Mouse (Mus musculus) ES-E14 (cell line): ENCODE results near the gene Nrarp. TPM values are rescaled to one million over a fixed set of nuclear protein-coding genes. Genes with fewer than 3 reads are reported as not detected.

Source experiments
- DNase-seq: peaks from one replicate; pipeline ENCODE4 v3.0.0-alpha.2; 2013; ENCODE audit warnings: low read depth, low spot score
- H3K27ac ChIP-seq: 2 replicates; pipeline ENCODE4 v1.5.1; 2012; ENCODE audit warnings: low read depth, mild to moderate bottlenecking, low read length, moderate library complexity, mixed read lengths; ENCODE audit not compliant: poor library complexity, insufficient read depth, severe bottlenecking
- H3K36me3 ChIP-seq: 2 replicates; pipeline ENCODE4 v1.6.1; 2012; ENCODE audit warnings: mild to moderate bottlenecking, low read length, moderate library complexity, mixed read lengths; ENCODE audit not compliant: control insufficient read depth, poor library complexity, insufficient read depth, severe bottlenecking
- H3K4me1 ChIP-seq, 2 experiments: fragments of 150-350 bp in 1 of 2; sonication (generic) in 1 of 2; 2 replicates each; pipeline ENCODE4 v1.6.1; 2012; ENCODE audit warnings: low read length in 2 of 2, mild to moderate bottlenecking in 1 of 2, mixed read lengths in 1 of 2; ENCODE audit not compliant: control insufficient read depth in 2 of 2, insufficient read depth in 2 of 2, poor library complexity in 1 of 2
- H3K4me3 ChIP-seq, 2 experiments: fragments of 150-350 bp in 1 of 2; sonication (generic) in 1 of 2; 2 replicates each; pipeline ENCODE4 v1.5.1; 2012; ENCODE audit warnings: low read length in 2 of 2, low read depth in 1 of 2, mild to moderate bottlenecking in 1 of 2, mixed read lengths in 1 of 2; ENCODE audit not compliant: insufficient read depth in 1 of 2, poor library complexity in 1 of 2, severe bottlenecking in 1 of 2
- H3K9ac ChIP-seq: 2 replicates; pipeline ENCODE4 v1.6.1; 2012; ENCODE audit warnings: low read depth, mild to moderate bottlenecking, low read length, mixed read lengths; ENCODE audit not compliant: poor library complexity, insufficient read depth, severe bottlenecking
- H3K9me3 ChIP-seq: fragments of 150-350 bp; sonication (generic); 2 replicates; pipeline ENCODE4 v1.6.1; 2012; ENCODE audit warnings: low read depth, mild to moderate bottlenecking, low read length; ENCODE audit not compliant: control insufficient read depth, insufficient read depth
- CHD2 ChIP-seq: IDR thresholded peaks from 2 replicates; pipeline ENCODE4 v1.6.1; 2014; ENCODE audit warnings: mild to moderate bottlenecking, low read depth, low read length, inconsistent platforms
- HCFC1 ChIP-seq: IDR thresholded peaks from 2 replicates; pipeline ENCODE4 v1.6.1; 2012; ENCODE audit warnings: low read length, inconsistent platforms, borderline replicate concordance; ENCODE audit not compliant: insufficient read depth
- MAFK ChIP-seq: IDR thresholded peaks from 2 replicates; pipeline ENCODE4 v1.6.1; 2014; ENCODE audit warnings: mild to moderate bottlenecking, low read depth, low read length, inconsistent platforms; ENCODE audit not compliant: insufficient read depth
- ZC3H11A ChIP-seq: IDR thresholded peaks from 2 replicates; pipeline ENCODE4 v1.6.1; 2012; ENCODE audit warnings: low read depth, mild to moderate bottlenecking, inconsistent platforms, low read length, borderline replicate concordance
- ZNF384 ChIP-seq: IDR thresholded peaks from 2 replicates; pipeline ENCODE4 v1.6.1; 2012; ENCODE audit warnings: low read depth, low read length, inconsistent platforms
- in situ Hi-C, 2 experiments: fragments of 600-800 bp; cut with MboI; formaldehyde crosslinking; loops; one replicate each; pipeline ENCODE4 v1.15.1; 2025; ENCODE audit warnings: low sequenced_read_pairs in 2 of 2, inconsistent platforms in 1 of 2; ENCODE audit not compliant: unreplicated experiment in 2 of 2
- total RNA-seq: library from RNA; depleted of rRNA; stranded (reverse); fragments of 300-350 nt; gene quantifications from 2 replicates; pipeline ENCODE4 v1.2.3, GENCODE M21; 2012

Gene Nrarp
- total RNA-seq, 1 experiment = 1.9 TPM

GRCm38 (mm10) chr2:25225811-25226379, 45.3 kb downstream of the Nrarp start:
- Histone ChIP-seq H3K27ac (peak overlapping the region; percentile 93; the same call in 1 of the 2 replicates), H3K4me1 (peaks cover 6 to 24% of the 10 kb centered on the region in 2 experiments; a peak in 3 of 4 replicates), H3K36me3 (peaks cover 25% of the 10 kb centered on the region), H3K9ac (peak overlapping the region; percentile 67; the same call in 1 of the 2 replicates), H3K4me3 (peak overlapping the region; percentile 68 to 88; a peak in 3 of 4 replicates), H3K9me3 (no peaks in the 10 kb centered on the region)
- in situ Hi-C loops = no loop called here
- TF ChIP-seq HCFC1 (no peak), CHD2 (no peak), ZNF384 (no peak), ZC3H11A (no peak), MAFK (no peak)
- DNase-seq = no peak

GRCm38 (mm10) chr2:25226864-25227263, 46.3 kb downstream of the Nrarp start:
- no peak for TF ChIP-seq ZNF384
- no peak for TF ChIP-seq CHD2
- TF ChIP-seq ZC3H11A = no peak
- no peak for TF ChIP-seq MAFK
- TF ChIP-seq HCFC1 = no peak
- peaks cover 9 to 24% of the 10 kb centered on the region in 2 experiments; a peak in 3 of 4 replicates for H3K4me1 ChIP-seq
- peaks cover 18% of the 10 kb centered on the region for H3K36me3 ChIP-seq
- in situ Hi-C loops = no loop called here
- H3K4me3 ChIP-seq = no peak overlapping the region
- no peak overlapping the region for H3K9ac ChIP-seq
- no peak overlapping the region for H3K27ac ChIP-seq
- H3K9me3 ChIP-seq = no peaks in the 10 kb centered on the region
- DNase-seq = no peak

GRCm38 (mm10) chr2:25227406-25227805, 46.8 kb downstream of the Nrarp start:
- no peak overlapping the region for H3K4me3 ChIP-seq
- no peaks in the 10 kb centered on the region for H3K9me3 ChIP-seq
- no peak overlapping the region for H3K27ac ChIP-seq
- TF ChIP-seq CHD2 = no peak
- no peak for TF ChIP-seq ZNF384
- no peak for TF ChIP-seq ZC3H11A
- TF ChIP-seq MAFK = no peak
- TF ChIP-seq HCFC1 = no peak
- H3K9ac ChIP-seq = no peak overlapping the region
- H3K36me3 ChIP-seq = peaks cover 14% of the 10 kb centered on the region
- H3K4me1 ChIP-seq = peaks cover 9 to 24% of the 10 kb centered on the region in 2 experiments; a peak in 3 of 4 replicates
- DNase-seq = no peak
- in situ Hi-C loops = no loop called here

GRCm38 (mm10) chr2:25228431-25228889, 47.9 kb downstream of the Nrarp start:
- DNase-seq = peak; percentile 82
- Histone ChIP-seq H3K27ac (peak overlapping the region; percentile 68), H3K9me3 (no peaks in the 10 kb centered on the region), H3K4me3 (peak overlapping the region; percentile 58 to 61), H3K36me3 (peaks cover 6% of the 10 kb centered on the region), H3K9ac (peak overlapping the region; percentile 70), H3K4me1 (peaks cover 9 to 24% of the 10 kb centered on the region in 2 experiments; a peak in 3 of 4 replicates)
- TF ChIP-seq ZC3H11A (no peak), MAFK (0 out of 2 replicates have a peak, but pooled peaks have one; percentile 20), ZNF384 (no peak), CHD2 (no peak), HCFC1 (peak; percentile 71; the same call in 1 of the 2 replicates)
- in situ Hi-C loops = no loop called here
